Mouse (Mus musculus) intestine, embryonic 16.5 days (tissue): ENCODE data around the gene Dlg2. TPM values are rescaled to one million over a fixed set of nuclear protein-coding genes. Genes with fewer than 3 reads are reported as not detected.

Experiments
- ATAC-seq: fragments of 200-750 bp; cut with Nextera tagmentation; 2 replicates; pipeline ENCODE4 v1.8.0; 2017; ENCODE audit warnings: moderate TSS enrichment, moderate library complexity
- H3K27ac ChIP-seq: fragments of 300-500 bp; sonication (generic); 2 replicates; pipeline ENCODE4 v1.5.1; 2014; ENCODE audit warnings: mild to moderate bottlenecking, low read length
- H3K27me3 ChIP-seq: fragments of 300-500 bp; sonication (generic); replicated peaks from 2 replicates; pipeline ENCODE4 v1.6.1; 2014; ENCODE audit warnings: low read length, control low read depth, mixed read lengths; ENCODE audit not compliant: control insufficient read depth, insufficient read depth
- H3K36me3 ChIP-seq: fragments of 300-500 bp; sonication (generic); 2 replicates; pipeline ENCODE4 v1.6.1; 2014; ENCODE audit warnings: low read length, control low read depth; ENCODE audit not compliant: control insufficient read depth, insufficient read depth
- H3K4me1 ChIP-seq: fragments of 300-500 bp; sonication (generic); 2 replicates; pipeline ENCODE4 v1.6.1; 2014; ENCODE audit warnings: low read length, control low read depth, mixed read lengths; ENCODE audit not compliant: control insufficient read depth, insufficient read depth
- H3K4me2 ChIP-seq: fragments of 300-500 bp; sonication (generic); 2 replicates; pipeline ENCODE4 v1.6.1; 2014; ENCODE audit warnings: low read depth, low read length, control low read depth
- H3K4me3 ChIP-seq: fragments of 300-500 bp; sonication (generic); 2 replicates; pipeline ENCODE4 v1.5.1; 2014; ENCODE audit warnings: mild to moderate bottlenecking, low read length
- H3K9ac ChIP-seq: fragments of 300-500 bp; sonication (generic); 2 replicates; pipeline ENCODE4 v1.6.1; 2014; ENCODE audit warnings: low read depth, low read length
- H3K9me3 ChIP-seq: fragments of 300-500 bp; sonication (generic); 2 replicates; pipeline ENCODE4 v1.6.1; 2016; ENCODE audit warnings: low read length, control low read depth; ENCODE audit not compliant: control insufficient read depth
- WGBS: fragments of 180-500 bp; shearing (Covaris S2); extraction: QIAGEN DNeasy Blood & Tissue Kit; methylation state at CpG from one replicate; pipeline ENCODE4 v1.1.7; 2014; 5-methylcytosine and 5-hydroxymethylcytosine counted together
- polyA plus RNA-seq: library from polyadenylated mRNA; unstranded; fragments of >200 nt; fragmentation: Nextera tagmentation; extraction: Ambion mirVana; gene quantifications from 2 replicates; pipeline ENCODE4 v1.2.1, GENCODE M21; 2015

Gene Dlg2
- polyA plus RNA-seq, 1 experiment from 2014 or later: 3.9 TPM

DNA sequence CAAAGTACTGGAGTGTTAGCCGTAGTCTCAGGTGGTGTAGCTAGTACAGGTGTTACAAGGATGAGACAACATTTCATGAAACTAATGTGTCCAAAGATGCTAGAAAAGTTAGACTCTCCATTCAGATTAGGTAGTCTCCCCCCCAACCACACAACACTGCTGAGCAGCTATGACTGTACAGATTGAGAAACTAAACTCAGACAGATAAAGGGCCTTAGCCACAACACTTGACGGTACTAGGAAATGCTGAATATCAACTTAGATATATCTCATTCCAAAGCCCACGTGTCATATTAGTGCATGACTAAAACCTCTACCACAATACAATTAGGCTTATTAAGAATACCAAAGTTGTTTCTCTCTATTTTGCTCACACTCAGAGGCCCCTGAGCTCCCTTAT, 2006.9 kb downstream of the Dlg2 start:
- Histone ChIP-seq H3K9me3 (no peaks in the 10 kb centered on the region), H3K27ac (no peak overlapping the region), H3K36me3 (no peaks in the 10 kb centered on the region), H3K27me3 (no peaks in the 10 kb centered on the region), H3K4me2 (no peak overlapping the region), H3K4me1 (no peaks in the 10 kb centered on the region), H3K4me3 (no peak overlapping the region), H3K9ac (no peak overlapping the region)
- no peak for ATAC-seq
- WGBS: 84% methylated on average over 3 of the region's 3 CpGs

DNA sequence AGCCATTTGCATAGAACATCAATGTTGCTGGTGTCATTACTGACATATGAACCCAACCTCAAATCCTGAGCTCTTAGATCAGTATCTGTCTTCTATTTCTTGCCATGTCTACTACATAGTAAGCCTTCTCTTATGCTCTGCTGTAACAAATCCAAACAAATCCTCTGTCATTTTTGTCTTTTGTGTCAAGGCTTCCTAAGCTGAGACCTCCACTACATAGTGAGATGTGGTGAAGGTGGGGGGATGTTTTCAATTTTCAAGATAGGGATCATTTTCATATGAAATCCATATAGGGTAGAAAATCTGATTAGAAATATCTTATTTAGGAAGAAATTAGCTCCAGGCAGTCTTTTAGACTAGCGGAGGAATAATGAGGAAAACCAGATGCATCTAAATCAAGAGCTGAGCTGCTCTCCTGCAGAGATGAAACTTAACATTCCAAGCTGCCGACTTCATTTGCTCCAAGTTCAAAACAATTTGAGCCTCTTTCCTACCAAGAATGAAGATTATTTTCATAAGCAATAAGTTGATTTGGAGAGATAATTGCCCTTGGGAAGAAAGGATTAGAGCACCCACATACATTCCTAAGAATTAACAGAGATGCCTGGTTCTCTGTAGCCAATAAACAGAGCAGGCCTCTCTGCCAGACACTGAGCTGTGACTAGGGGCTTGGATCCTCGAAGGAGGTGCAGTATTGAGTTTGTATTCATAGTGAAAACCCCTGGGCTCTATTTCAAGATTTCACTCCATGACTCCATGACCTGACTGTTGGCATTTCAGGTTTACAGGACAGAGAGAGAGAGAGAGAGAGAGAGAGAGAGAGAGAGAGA, 2009.6 kb downstream of the Dlg2 start:
- Histone ChIP-seq H3K4me1 (no peaks in the 10 kb centered on the region), H3K36me3 (no peaks in the 10 kb centered on the region), H3K27ac (peak overlapping the region; percentile 25; the same call in 1 of the 2 replicates), H3K4me2 (no peak overlapping the region), H3K27me3 (no peaks in the 10 kb centered on the region), H3K9me3 (no peaks in the 10 kb centered on the region), H3K4me3 (no peak overlapping the region), H3K9ac (no peak overlapping the region)
- ATAC-seq: peak; percentile 56; the same call in 1 of the 2 replicates
- 39% methylated on average over 3 of the region's 3 CpGs for WGBS

DNA sequence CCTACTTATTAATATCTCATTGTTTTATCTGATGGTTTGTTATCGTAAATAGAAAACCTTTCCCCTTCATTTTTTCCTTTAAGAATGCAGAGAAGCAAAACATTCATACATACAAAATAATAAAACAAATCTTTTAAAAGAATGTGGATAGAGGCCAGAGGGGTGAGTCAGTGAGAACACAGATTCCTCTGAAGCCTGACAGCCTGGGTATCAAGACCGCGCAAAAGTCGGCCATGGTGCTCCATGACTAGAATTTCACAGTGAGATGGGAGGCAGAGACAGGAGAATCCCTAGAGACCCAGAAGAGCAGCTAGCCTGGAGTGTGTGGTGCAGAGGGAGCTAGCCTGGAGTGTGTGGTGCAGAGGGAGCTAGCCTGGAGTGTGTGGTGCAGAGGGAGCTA, 2010.4 kb downstream of the Dlg2 start:
- 78% methylated on average over 4 of the region's 4 CpGs for WGBS
- Histone ChIP-seq H3K27me3 (no peaks in the 10 kb centered on the region), H3K4me2 (no peak overlapping the region), H3K9me3 (no peaks in the 10 kb centered on the region), H3K27ac (peak overlapping the region; percentile 37; the same call in 1 of the 2 replicates), H3K4me1 (no peaks in the 10 kb centered on the region), H3K9ac (no peak overlapping the region), H3K4me3 (no peak overlapping the region), H3K36me3 (no peaks in the 10 kb centered on the region)
- ATAC-seq: no peak

DNA sequence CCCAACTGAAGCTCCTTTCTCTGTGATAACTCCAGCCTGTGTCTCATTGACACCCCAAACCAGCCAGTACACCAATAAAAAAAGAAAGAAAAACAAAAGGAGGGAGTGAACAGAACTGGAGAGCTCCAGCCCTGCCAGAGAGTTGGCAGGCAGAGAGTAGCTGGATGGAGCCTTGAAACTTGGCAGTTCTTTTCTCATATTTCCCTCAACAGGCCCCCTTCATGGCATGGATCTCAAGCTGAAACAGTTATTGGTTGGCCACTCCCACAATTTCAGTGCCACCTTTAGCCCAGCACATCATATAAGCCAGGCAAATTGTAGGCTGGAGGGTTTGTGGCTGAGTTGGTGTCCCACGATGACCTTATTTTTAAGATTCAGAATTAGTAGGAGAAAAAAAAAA, 2015.8 kb downstream of the Dlg2 start:
- no peaks in the 10 kb centered on the region for H3K9me3 ChIP-seq
- ATAC-seq: no peak
- H3K36me3 ChIP-seq: no peaks in the 10 kb centered on the region
- H3K27me3 ChIP-seq: no peaks in the 10 kb centered on the region
- no peak overlapping the region for H3K27ac ChIP-seq
- WGBS: 91% methylated on average over 1 of the region's 1 CpGs
- H3K4me2 ChIP-seq: no peak overlapping the region
- H3K9ac ChIP-seq: no peak overlapping the region
- no peaks in the 10 kb centered on the region for H3K4me1 ChIP-seq
- H3K4me3 ChIP-seq: no peak overlapping the region

DNA sequence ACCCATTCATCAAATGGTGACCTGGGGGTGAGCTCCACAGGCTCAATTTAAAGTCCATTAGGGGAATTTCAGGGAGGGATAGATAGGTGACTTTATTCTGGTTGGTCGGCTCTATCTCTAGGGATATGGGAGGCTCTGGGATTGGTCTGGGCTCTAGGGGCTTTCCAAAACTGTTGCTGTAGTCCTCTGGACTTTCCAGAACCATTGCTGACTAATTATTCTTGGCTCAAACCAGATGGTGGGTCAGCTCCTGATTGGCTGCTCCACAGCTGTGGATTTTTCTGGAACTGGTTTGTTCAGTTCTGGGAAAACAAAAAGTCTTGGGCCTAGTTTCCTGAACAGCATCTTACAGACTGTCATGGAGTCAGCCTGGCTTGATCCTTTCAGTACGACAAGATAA, 2017.0 kb downstream of the Dlg2 start:
- no peak for ATAC-seq
- Histone ChIP-seq H3K27ac (no peak overlapping the region), H3K9ac (no peak overlapping the region), H3K4me2 (no peak overlapping the region), H3K27me3 (no peaks in the 10 kb centered on the region), H3K36me3 (no peaks in the 10 kb centered on the region), H3K4me1 (no peaks in the 10 kb centered on the region), H3K9me3 (no peaks in the 10 kb centered on the region), H3K4me3 (no peak overlapping the region)
- WGBS: 79% methylated on average over 2 of the region's 2 CpGs

Other genes with a start within 250 kb of the Dlg2 start
- not detected in 2 replicates for gene Ccdc83, start 210.9 kb upstream of the Dlg2 start, polyA plus RNA-seq
- gene Sytl2, start 174.4 kb upstream of the Dlg2 start, polyA plus RNA-seq: 8.9 and 9.4 TPM in 2 replicates
- gene Ccdc89, start 50.1 kb upstream of the Dlg2 start, polyA plus RNA-seq: 0.54 and 1.1 TPM in 2 replicates
- gene Crebzf, start 33.9 kb upstream of the Dlg2 start, polyA plus RNA-seq: 11.5 and 11.7 TPM in 2 replicates
- gene Tmem126a, start 19.4 kb upstream of the Dlg2 start, polyA plus RNA-seq: 143 and 147 TPM in 2 replicates
- gene Tmem126b, start 671 bp upstream of the Dlg2 start, polyA plus RNA-seq: 36.9 and 37.9 TPM in 2 replicates